Mouse (Mus musculus): ENCODE measurements around the gene Meis1. TPM values are rescaled to one million over a fixed set of nuclear protein-coding genes. Genes with fewer than 3 reads are reported as not detected.

Meis1 gene
- polyA plus RNA-seq, 1 experiment from 2014 or later, result 46.3 TPM

- ATAC-seq (ENCODE audit: low read depth) (no peak), DNase-seq (ENCODE audit: low spot score) (no peak)
- no peaks in the 10 kb centered on the region for H3K36me3 ChIP-seq (ENCODE audit: control insufficient read depth, insufficient read depth, low read length)
- WGBS, result 40% methylated on average over 5 of the region's 5 CpGs
- H3K27ac ChIP-seq (replicated peaks; ENCODE audit: low read depth, low read length), result no peak overlapping the region
- H3K4me1 ChIP-seq (ENCODE audit: control insufficient read depth, insufficient read depth, low read length), result 0 out of 2 replicates have a peak, but pooled peaks cover 6% of the 10 kb centered on the region
- H3K9me3 ChIP-seq (ENCODE audit: control insufficient read depth, low read length), result no peaks in the 10 kb centered on the region
- no peak overlapping the region for H3K9ac ChIP-seq (ENCODE audit: low read depth, low read length)
- H3K4me3 ChIP-seq (ENCODE audit: low read depth, low read length), result no peak overlapping the region
- 0 out of 2 replicates have a peak, but pooled peaks cover 9% of the 10 kb centered on the region for H3K27me3 ChIP-seq (replicated peaks; ENCODE audit: control insufficient read depth, insufficient read depth, low read length)
- no peak overlapping the region for H3K4me2 ChIP-seq (ENCODE audit: low read depth, low read length)
Measured at GRCm38 (mm10) chr11:19023356-19023755, 4.6 kb upstream of the Meis1 start.

- DNase-seq (ENCODE audit: low spot score), result no peak
- no peak overlapping the region for H3K4me2 ChIP-seq (ENCODE audit: low read depth, low read length)
- no peak for ATAC-seq (ENCODE audit: low read depth)
- WGBS, result 58% methylated on average over 2 of the region's 2 CpGs
- H3K27ac ChIP-seq (replicated peaks; ENCODE audit: low read depth, low read length), result no peak overlapping the region
- no peaks in the 10 kb centered on the region for H3K36me3 ChIP-seq (ENCODE audit: control insufficient read depth, insufficient read depth, low read length)
- H3K9me3 ChIP-seq (ENCODE audit: control insufficient read depth, low read length), result no peaks in the 10 kb centered on the region
- H3K9ac ChIP-seq (ENCODE audit: low read depth, low read length), result no peak overlapping the region
- H3K4me3 ChIP-seq (ENCODE audit: low read depth, low read length), result no peak overlapping the region
- 0 out of 2 replicates have a peak, but pooled peaks cover 9% of the 10 kb centered on the region for H3K27me3 ChIP-seq (replicated peaks; ENCODE audit: control insufficient read depth, insufficient read depth, low read length)
- H3K4me1 ChIP-seq (ENCODE audit: control insufficient read depth, insufficient read depth, low read length), result 0 out of 2 replicates have a peak, but pooled peaks cover 6% of the 10 kb centered on the region
Measured at GRCm38 (mm10) chr11:19022576-19022975, 3.8 kb upstream of the Meis1 start.

- H3K4me1 ChIP-seq (ENCODE audit: control insufficient read depth, insufficient read depth, low read length), result 0 out of 2 replicates have a peak, but pooled peaks cover 4% of the 10 kb centered on the region
- WGBS, result 4% methylated on average over 28 of the region's 28 CpGs
- DNase-seq (ENCODE audit: low spot score), result peak; percentile 61
- H3K9ac ChIP-seq (ENCODE audit: low read depth, low read length), result peak overlapping the region; percentile 45
- peak; percentile 26; the same call in 1 of the 2 replicates for ATAC-seq (ENCODE audit: low read depth)
- H3K4me3 ChIP-seq (ENCODE audit: low read depth, low read length), result peak overlapping the region; percentile 73
- 0 out of 2 replicates have a peak, but pooled peaks cover 9% of the 10 kb centered on the region for H3K27me3 ChIP-seq (replicated peaks; ENCODE audit: control insufficient read depth, insufficient read depth, low read length)
- H3K9me3 ChIP-seq (ENCODE audit: control insufficient read depth, low read length), result no peaks in the 10 kb centered on the region
- peak overlapping the region; percentile 99 for H3K27ac ChIP-seq (replicated peaks; ENCODE audit: low read depth, low read length)
- H3K4me2 ChIP-seq (ENCODE audit: low read depth, low read length), result peak overlapping the region; percentile 90
- no peaks in the 10 kb centered on the region; the same call in 1 of the 2 replicates for H3K36me3 ChIP-seq (ENCODE audit: control insufficient read depth, insufficient read depth, low read length)
Measured at GRCm38 (mm10) chr11:19020951-19021710, 2.3 kb upstream of the Meis1 start.

GRCm38 (mm10) chr11:19020371-19020824 is 1.6 kb upstream of the Meis1 start:
- Histone ChIP-seq H3K4me3 (ENCODE audit: low read depth, low read length) (peak overlapping the region; percentile 73), H3K36me3 (ENCODE audit: control insufficient read depth, insufficient read depth, low read length) (peaks cover 3% of the 10 kb centered on the region; the same call in 1 of the 2 replicates), H3K27ac (replicated peaks; ENCODE audit: low read depth, low read length) (peak overlapping the region; percentile 99), H3K4me1 (ENCODE audit: control insufficient read depth, insufficient read depth, low read length) (0 out of 2 replicates have a peak, but pooled peaks cover 4% of the 10 kb centered on the region), H3K27me3 (replicated peaks; ENCODE audit: control insufficient read depth, insufficient read depth, low read length) (0 out of 2 replicates have a peak, but pooled peaks cover 9% of the 10 kb centered on the region), H3K4me2 (ENCODE audit: low read depth, low read length) (peak overlapping the region; percentile 90), H3K9ac (ENCODE audit: low read depth, low read length) (peak overlapping the region; percentile 98), H3K9me3 (ENCODE audit: control insufficient read depth, low read length) (no peaks in the 10 kb centered on the region)
- DNase-seq (ENCODE audit: low spot score), result peak; percentile 98
- 1% methylated on average over 25 of the region's 25 CpGs for WGBS
- ATAC-seq (ENCODE audit: low read depth), result peak; percentile 87

- DNase-seq (ENCODE audit: low spot score) (peak; percentile 70), ATAC-seq (ENCODE audit: low read depth) (peak; percentile 38)
- Histone ChIP-seq H3K36me3 (ENCODE audit: control insufficient read depth, insufficient read depth, low read length) (peaks cover 3% of the 10 kb centered on the region; the same call in 1 of the 2 replicates), H3K4me1 (ENCODE audit: control insufficient read depth, insufficient read depth, low read length) (peaks cover 7% of the 10 kb centered on the region; the same call in 1 of the 2 replicates), H3K27ac (replicated peaks; ENCODE audit: low read depth, low read length) (peak overlapping the region; percentile 99), H3K9me3 (ENCODE audit: control insufficient read depth, low read length) (no peaks in the 10 kb centered on the region), H3K4me2 (ENCODE audit: low read depth, low read length) (peak overlapping the region; percentile 90), H3K27me3 (replicated peaks; ENCODE audit: control insufficient read depth, insufficient read depth, low read length) (0 out of 2 replicates have a peak, but pooled peaks cover 9% of the 10 kb centered on the region), H3K4me3 (ENCODE audit: low read depth, low read length) (peak overlapping the region; percentile 73), H3K9ac (ENCODE audit: low read depth, low read length) (peak overlapping the region; percentile 98)
- WGBS, result under 1% methylated on average over 51 of the region's 67 CpGs
Measured at GRCm38 (mm10) chr11:19019204-19020171, 703 bp upstream of the Meis1 start.

GRCm38 (mm10) chr11:19017719-19018413 is 919 bp downstream of the Meis1 start:
- peak overlapping the region; percentile 90 for H3K4me2 ChIP-seq (ENCODE audit: low read depth, low read length)
- DNase-seq (ENCODE audit: low spot score), result no peak
- H3K36me3 ChIP-seq (ENCODE audit: control insufficient read depth, insufficient read depth, low read length), result peaks cover 14% of the 10 kb centered on the region
- no peaks in the 10 kb centered on the region for H3K9me3 ChIP-seq (ENCODE audit: control insufficient read depth, low read length)
- H3K27ac ChIP-seq (replicated peaks; ENCODE audit: low read depth, low read length), result peak overlapping the region; percentile 99
- no peak for ATAC-seq (ENCODE audit: low read depth)
- peaks cover 12% of the 10 kb centered on the region; the same call in 1 of the 2 replicates for H3K27me3 ChIP-seq (replicated peaks; ENCODE audit: control insufficient read depth, insufficient read depth, low read length)
- peak overlapping the region; percentile 73 for H3K4me3 ChIP-seq (ENCODE audit: low read depth, low read length)
- 4% methylated on average over 14 of the region's 14 CpGs for WGBS
- peaks cover 13% of the 10 kb centered on the region; the same call in 1 of the 2 replicates for H3K4me1 ChIP-seq (ENCODE audit: control insufficient read depth, insufficient read depth, low read length)
- H3K9ac ChIP-seq (ENCODE audit: low read depth, low read length), result peak overlapping the region; percentile 98

- peaks cover 13% of the 10 kb centered on the region; the same call in 1 of the 2 replicates for H3K27me3 ChIP-seq (replicated peaks; ENCODE audit: control insufficient read depth, insufficient read depth, low read length)
Measured at GRCm38 (mm10) chr11:19017262-19017661, 1.5 kb downstream of the Meis1 start.

More at GRCm38 (mm10) chr11:19017262-19017661, 1.5 kb downstream of the Meis1 start:
- peak overlapping the region; percentile 90 for H3K4me2 ChIP-seq (ENCODE audit: low read depth, low read length)
- peak overlapping the region; percentile 98 for H3K9ac ChIP-seq (ENCODE audit: low read depth, low read length)
- H3K4me3 ChIP-seq (ENCODE audit: low read depth, low read length), result peak overlapping the region; percentile 73
- DNase-seq (ENCODE audit: low spot score) (no peak), ATAC-seq (ENCODE audit: low read depth) (no peak)
- H3K9me3 ChIP-seq (ENCODE audit: control insufficient read depth, low read length), result no peaks in the 10 kb centered on the region
- 2% methylated on average over 1 of the region's 1 CpGs for WGBS
- peaks cover 14% of the 10 kb centered on the region for H3K36me3 ChIP-seq (ENCODE audit: control insufficient read depth, insufficient read depth, low read length)
- peak overlapping the region; percentile 99 for H3K27ac ChIP-seq (replicated peaks; ENCODE audit: low read depth, low read length)
- peaks cover 13% of the 10 kb centered on the region; the same call in 1 of the 2 replicates for H3K4me1 ChIP-seq (ENCODE audit: control insufficient read depth, insufficient read depth, low read length)

Data from embryonic facial prominence, embryonic 14.5 days (tissue).